ENCODE assay signal across 9 mouse cellular contexts in the genomic region with DNA sequence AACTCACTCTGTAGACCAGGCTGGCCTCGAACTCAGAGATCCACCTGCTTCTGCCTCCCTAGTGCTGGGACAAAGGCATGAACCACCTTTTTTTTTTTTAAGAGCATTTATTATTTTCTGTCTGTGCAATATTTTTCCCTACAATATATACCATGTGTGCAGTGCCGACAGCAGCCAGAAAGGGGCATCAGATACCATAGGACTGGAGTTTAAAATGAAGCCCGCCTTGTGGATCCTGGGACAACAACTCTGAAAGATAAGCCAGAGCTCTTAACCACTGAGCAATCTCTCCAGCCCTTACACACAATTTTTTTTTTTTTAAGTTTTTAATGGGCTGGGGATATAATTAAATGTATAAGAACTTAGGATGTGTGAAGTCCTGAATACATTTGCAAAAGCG. TPM values are rescaled to one million over a fixed set of nuclear protein-coding genes. Genes with fewer than 3 reads are reported as not detected.
DNase-seq lines count a peak whose midpoint lies in the region; ATAC-seq and TF ChIP-seq lines count a peak whose summit lies in the region.
"Had no signal": no experiment of that assay in that cellular context is flagged by ENCODE, and none has a peak within 500 bp of the region (broad histone marks: within the 10 kb centered on the region; RNA-seq: fewer than 3 reads in every experiment).

No protein-coding gene starts in this region.

- peak overlapping the region; percentile 88 for H3K27ac ChIP-seq in forebrain, embryonic 15.5 days (replicated peaks)
- H3K27ac ChIP-seq in kidney, postnatal 0 days, result no peak overlapping the region
- peak overlapping the region; percentile 33 for H3K27ac ChIP-seq in macrophage

- no peaks in the 10 kb centered on the region for H3K9me3 ChIP-seq in forebrain, embryonic 15.5 days
- H3K9me3 ChIP-seq in kidney, postnatal 0 days (replicated peaks; ENCODE audit: low read length), result no peaks in the 10 kb centered on the region

- H3K79me2 ChIP-seq in macrophage (ENCODE audit: inconsistent target), result no peaks in the 10 kb centered on the region

- intact Hi-C loops in left cerebral cortex, postnatal 4 days (cut with DNase I), result no loop called here

- no peaks in the 10 kb centered on the region for H3K27me3 ChIP-seq in forebrain, embryonic 15.5 days
- H3K27me3 ChIP-seq in kidney, postnatal 0 days (ENCODE audit: insufficient read depth, low read length), result no peaks in the 10 kb centered on the region

- DNase-seq in cerebellum, adult 11-12 months, result peak; percentile 54
- DNase-seq in c-Kit-negative CD71-positive TER-119-positive erythroid progenitor cells, embryonic 14.5 days (ENCODE audit: low read depth, low spot score), result peak; percentile 55
- peak; percentile 90 for DNase-seq in kidney, postnatal 0 days (ENCODE audit: low spot score)
- peak; percentile 53 to 62 for DNase-seq in thymus, postnatal 36 days
- DNase-seq in left cerebral cortex, postnatal 4 days, result no peak

- no peak for ATAC-seq in cerebellum, adult (ENCODE audit: insufficient number of reproducible peaks, low FRiP score, low TSS enrichment)
- ATAC-seq in forebrain, embryonic 15.5 days (replicated peaks), result no peak
- no peak for ATAC-seq in kidney, postnatal 0 days (replicated peaks; ENCODE audit: low FRiP score, low read depth)

- TF ChIP-seq CTCF in kidney, postnatal 0 days (IDR thresholded peaks at IDR 0.05; ENCODE audit: low read depth), result peak; percentile 32; the same call in 1 of the 2 replicates

- no peak overlapping the region for H3K4me3 ChIP-seq in forebrain, embryonic 15.5 days
- 0 out of 2 replicates have a peak overlapping the region, but pooled peaks have one; percentile 46 for H3K4me3 ChIP-seq in kidney, postnatal 0 days (replicated peaks; ENCODE audit: low read depth, low read length)
- no peak overlapping the region for H3K4me3 ChIP-seq in macrophage (ENCODE audit: inconsistent target)

- WGBS in forebrain, embryonic 15.5 days, result 29% methylated on average over 4 of the region's 4 CpGs
- WGBS in kidney, postnatal 0 days, result 30% methylated on average over 4 of the region's 4 CpGs
- 0% methylated on average over 3 of the region's 4 CpGs for WGBS in macrophage (ENCODE audit: missing documents)

- H3K36me3 ChIP-seq in forebrain, embryonic 15.5 days, result no peaks in the 10 kb centered on the region
- no peaks in the 10 kb centered on the region for H3K36me3 ChIP-seq in kidney, postnatal 0 days (ENCODE audit: insufficient read depth, low read length)
- no peaks in the 10 kb centered on the region for H3K36me3 ChIP-seq in macrophage (ENCODE audit: inconsistent target)

- H3K4me1 ChIP-seq in forebrain, embryonic 15.5 days, result peaks cover 31% of the 10 kb centered on the region
- no peaks in the 10 kb centered on the region for H3K4me1 ChIP-seq in kidney, postnatal 0 days (replicated peaks; ENCODE audit: insufficient read depth, low read length)

- H3K4me2 ChIP-seq in forebrain, embryonic 15.5 days (replicated peaks), result peak overlapping the region; percentile 96
- H3K4me2 ChIP-seq in kidney, postnatal 0 days (ENCODE audit: low read length), result peak overlapping the region; percentile 65

- H3K9ac ChIP-seq in forebrain, embryonic 15.5 days (replicated peaks), result no peak overlapping the region
- no peak overlapping the region for H3K9ac ChIP-seq in kidney, postnatal 0 days (ENCODE audit: low read depth, low read length)

RNA-seq across cellular contexts. Expression of gene Ccdc9, which starts 7.8 kb away (rescaled TPM):
- 31.1 and 35.5 TPM in 2 replicates for polyA plus RNA-seq in forebrain, embryonic 15.5 days (2015; fragmentation: Nextera tagmentation; extraction: Ambion mirVana)
- polyA plus RNA-seq in kidney, postnatal 0 days (2015; fragmentation: Nextera tagmentation; extraction: Ambion mirVana), result 14.2 and 17.1 TPM in 2 replicates
- total RNA-seq in macrophage (2018; cell fraction: chromatin; rRNA removed), result 100 to 1,000 TPM; 304 to 896 (median 675) TPM
- total RNA-seq in macrophage (2018; cell fraction: cytosol; rRNA removed), result 10 to 100 TPM; 52.8 to 97.2 (median 73.4) TPM
- total RNA-seq in macrophage (2018; cell fraction: nucleus; rRNA removed), result 100 to 1,000 TPM; 161 to 339 (median 237) TPM
- 99.0 to 183 TPM (median 120 TPM) in 3 replicates for polyA plus RNA-seq in macrophage (2018)
- total RNA-seq in left cerebral cortex, postnatal 4 days (2021), result 10 to 100 TPM; 86.2 to 91.5 TPM

RNA-seq across cellular contexts. Expression of gene Bbc3, which starts 13.8 kb away (rescaled TPM):
- polyA plus RNA-seq in forebrain, embryonic 15.5 days (2015; fragmentation: Nextera tagmentation; extraction: Ambion mirVana), result 16.7 and 18.5 TPM in 2 replicates
- polyA plus RNA-seq in kidney, postnatal 0 days (2015; fragmentation: Nextera tagmentation; extraction: Ambion mirVana), result 12.4 and 13.1 TPM in 2 replicates
- 10 to 100 TPM in 18 of 26 experiments, 1 to 10 TPM in 8; 2.3 to 27.4 (median 15.9) TPM for total RNA-seq in macrophage (2018; cell fraction: chromatin; rRNA removed)
- 10 to 100 TPM in 23 of 26 experiments, 1 to 10 TPM in 3; 6.6 to 26.3 (median 16.8) TPM for total RNA-seq in macrophage (2018; cell fraction: cytosol; rRNA removed)
- total RNA-seq in macrophage (2018; cell fraction: nucleus; rRNA removed), result 10 to 100 TPM; 11.1 to 31.5 (median 20.5) TPM
- polyA plus RNA-seq in macrophage (2018), result 5.0 to 24.1 TPM (median 6.4 TPM) in 3 replicates
- total RNA-seq in left cerebral cortex, postnatal 4 days (2021), result 10 to 100 TPM; 45.7 to 51.8 TPM

RNA-seq across cellular contexts. Expression of gene Inafm1, which starts 20.9 kb away (rescaled TPM):
- polyA plus RNA-seq in forebrain, embryonic 15.5 days (2015; fragmentation: Nextera tagmentation; extraction: Ambion mirVana), result 27.0 and 27.5 TPM in 2 replicates
- polyA plus RNA-seq in kidney, postnatal 0 days (2015; fragmentation: Nextera tagmentation; extraction: Ambion mirVana), result 28.2 and 32.0 TPM in 2 replicates
- total RNA-seq in macrophage (2018; cell fraction: chromatin; rRNA removed), result 10 to 100 TPM; 11.6 to 72.8 (median 39.4) TPM
- 10 to 100 TPM in 4 of 26 experiments, 1 to 10 TPM in 22; 5.9 to 11.6 (median 8.4) TPM for total RNA-seq in macrophage (2018; cell fraction: cytosol; rRNA removed)
- total RNA-seq in macrophage (2018; cell fraction: nucleus; rRNA removed), result 10 to 100 TPM; 10.3 to 35.9 (median 25.5) TPM
- 1.9 to 10.1 TPM (median 7.4 TPM) in 3 replicates for polyA plus RNA-seq in macrophage (2018)
- total RNA-seq in left cerebral cortex, postnatal 4 days (2021), result 10 to 100 TPM; 42.8 to 46.5 TPM

RNA-seq across cellular contexts. Expression of gene C5ar1, which starts 35.0 kb away (rescaled TPM):
- polyA plus RNA-seq in forebrain, embryonic 15.5 days (2015; fragmentation: Nextera tagmentation; extraction: Ambion mirVana), result 1.1 and 1.3 TPM in 2 replicates
- polyA plus RNA-seq in kidney, postnatal 0 days (2015; fragmentation: Nextera tagmentation; extraction: Ambion mirVana), result 3.1 and 3.4 TPM in 2 replicates
- 100 to 1,000 TPM in 11 of 26 experiments, 10 to 100 TPM in 15; 18.9 to 297 (median 75.1) TPM for total RNA-seq in macrophage (2018; cell fraction: chromatin; rRNA removed)
- 100 to 1,000 TPM; 105 to 683 (median 289) TPM for total RNA-seq in macrophage (2018; cell fraction: cytosol; rRNA removed)
- total RNA-seq in macrophage (2018; cell fraction: nucleus; rRNA removed), result 100 to 1,000 TPM; 102 to 954 (median 358) TPM
- 254 to 928 TPM (median 285 TPM) in 3 replicates for polyA plus RNA-seq in macrophage (2018)
- total RNA-seq in left cerebral cortex, postnatal 4 days (2021), result 1 to 10 TPM in 1 of 2 experiments, under 1 TPM in 1; 0.97 to 1.8 TPM

RNA-seq across cellular contexts. Expression of gene C5ar2, which starts 50.4 kb away (rescaled TPM):
- 0.06 TPM in 1 of 2 replicates, not detected in the other for polyA plus RNA-seq in forebrain, embryonic 15.5 days (2015; fragmentation: Nextera tagmentation; extraction: Ambion mirVana)
- 0.08 and 0.11 TPM in 2 replicates for polyA plus RNA-seq in kidney, postnatal 0 days (2015; fragmentation: Nextera tagmentation; extraction: Ambion mirVana)
- total RNA-seq in macrophage (2018; cell fraction: chromatin; rRNA removed), result 1 to 10 TPM; 1.3 to 9.4 (median 4.6) TPM
- 1 to 10 TPM; 2.3 to 7.1 (median 4.2) TPM for total RNA-seq in macrophage (2018; cell fraction: cytosol; rRNA removed)
- total RNA-seq in macrophage (2018; cell fraction: nucleus; rRNA removed), result 10 to 100 TPM in 8 of 26 experiments, 1 to 10 TPM in 18; 4.5 to 18.7 (median 8.2) TPM
- polyA plus RNA-seq in macrophage (2018), result 5.3 to 5.8 TPM (median 5.7 TPM) in 3 replicates
- total RNA-seq in left cerebral cortex, postnatal 4 days (2021), result under 1 TPM; 0.14 to 0.30 TPM
- polyA plus RNA-seq: C2C12 had no signal
